Mouse (Mus musculus) small intestine, adult 2 months (tissue): ENCODE results near the gene Qprt.

Source experiments
- CTCF ChIP-seq: fragments of 200-500 bp; IDR thresholded peaks from 2 replicates; pipeline ENCODE4 v1.5.1; 2012; ENCODE audit warnings: low read depth, mild to moderate bottlenecking, control low read depth, inconsistent platforms, low read length, moderate library complexity, mixed read lengths; ENCODE audit not compliant: insufficient replicate concordance, insufficient read length; ENCODE audit errors: extremely low read depth
- POLR2A ChIP-seq: fragments of 200-500 bp; IDR thresholded peaks from 2 replicates; pipeline ENCODE4 v1.6.1; 2012; ENCODE audit warnings: low read depth, mild to moderate bottlenecking, control low read depth, inconsistent platforms, low read length, moderate library complexity

DNA sequence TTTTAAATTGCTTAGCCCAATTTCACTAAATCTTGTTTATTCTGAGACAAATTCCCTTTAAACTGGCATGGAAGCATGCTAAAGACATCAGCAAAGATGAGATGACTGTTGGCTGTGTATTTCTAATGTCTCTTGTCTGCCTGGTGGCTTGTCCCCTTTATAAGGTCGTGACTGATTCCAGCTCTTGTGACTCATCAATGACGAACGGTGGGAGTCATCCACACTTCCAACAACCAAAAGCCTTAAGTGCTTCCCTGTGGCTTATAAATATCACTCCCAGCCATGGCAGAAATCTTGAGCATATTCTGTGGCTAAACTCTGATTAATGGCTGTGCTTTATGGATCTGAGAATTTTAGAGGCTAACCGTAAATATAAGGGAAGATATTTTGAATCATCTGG lies 55.7 kb downstream of the Qprt start:
- TF ChIP-seq CTCF (no peak), POLR2A (no peak)
